Mouse (Mus musculus) left cerebral cortex, postnatal 4 days (tissue): ENCODE measurements around the gene 1110032A03Rik. TPM values are rescaled to one million over a fixed set of nuclear protein-coding genes. Genes with fewer than 3 reads are reported as not detected.

Experiments
- DNase-seq: peaks from one replicate; pipeline ENCODE4 v3.0.0-alpha.2; 2022
- intact Hi-C: fragments of 180-260 bp; cut with DNase I; formaldehyde crosslinking; loops from one replicate; pipeline ENCODE4 v1.15.1; 2025
- total RNA-seq, 2 experiments: library from RNA; stranded (reverse); gene quantifications; 2 replicates each; pipeline ENCODE4 v1.2.3; 2021

The 1110032A03Rik gene
- 10 to 100 TPM; 16.6 to 18.6 TPM for total RNA-seq

DNA sequence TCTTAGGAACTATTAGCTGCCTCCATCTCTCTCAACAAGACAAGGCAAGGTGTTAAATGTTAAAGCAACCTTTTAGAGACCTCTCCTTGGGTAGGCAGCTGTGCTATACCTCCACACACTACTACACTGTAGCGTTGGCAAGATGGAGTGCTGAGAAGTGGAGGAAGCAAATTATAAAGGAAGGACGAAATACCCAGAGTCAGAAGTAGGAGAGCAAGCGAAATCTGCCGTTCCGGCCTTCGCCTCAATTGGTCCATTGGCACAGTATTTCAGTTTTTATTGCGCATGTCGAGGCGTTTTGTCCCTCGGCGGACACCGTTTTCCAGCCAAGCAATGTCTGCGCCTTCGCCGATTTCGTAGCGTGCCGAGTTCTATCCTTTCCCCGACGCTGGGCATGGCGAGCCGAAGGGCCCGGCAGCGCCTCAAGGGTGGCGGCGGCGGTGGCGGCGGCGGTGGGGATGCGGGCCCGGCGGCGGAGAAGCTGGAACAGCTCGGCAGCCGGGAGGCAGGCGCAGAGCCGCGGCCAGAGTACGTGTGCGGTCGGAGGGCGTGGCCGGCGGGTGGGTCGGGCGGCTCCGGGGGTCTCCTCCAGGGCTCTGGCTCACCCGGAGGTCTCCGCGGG lies at the start of gene 1110032A03Rik, which contains the start of gene Alg9:
1110032A03Rik (minus strand) TSS at position 530 of the 622 bp plus-strand sequence.
Alg9 (plus strand) TSS at position 29 of the 622 bp plus-strand sequence.
- intact Hi-C loops, result no loop called here
- DNase-seq, result peak; percentile 93

DNA sequence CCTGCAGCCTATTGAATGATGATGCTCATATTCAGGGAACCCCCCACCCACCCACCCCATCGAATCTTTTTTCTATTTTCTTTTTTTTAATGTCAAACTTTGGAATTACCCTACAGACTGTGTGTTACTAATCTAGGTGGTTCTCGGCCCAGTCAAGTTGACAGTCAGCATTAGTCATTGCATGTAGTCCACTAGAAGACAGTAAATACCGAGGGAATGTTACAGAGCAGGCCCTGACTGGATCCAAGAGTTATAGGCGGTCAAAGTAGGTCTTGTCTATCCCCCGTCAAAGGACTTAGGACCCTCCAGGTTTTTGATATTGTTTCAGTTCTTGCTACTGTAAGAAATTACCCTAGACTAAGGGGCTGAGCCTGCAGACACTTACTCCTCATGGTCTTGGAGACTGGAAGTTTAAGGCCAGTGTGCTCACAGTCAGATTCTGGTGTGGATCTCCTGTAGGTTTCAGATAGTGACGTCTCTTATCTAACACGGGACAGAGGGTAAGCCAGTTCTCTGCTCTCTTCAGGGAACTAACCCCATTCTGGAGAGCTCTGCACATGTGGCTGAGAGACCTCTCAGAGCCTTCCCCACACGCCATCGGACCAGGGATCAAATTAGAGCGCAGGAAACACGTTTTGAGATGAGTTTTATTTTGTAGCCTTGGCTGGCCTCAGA lies 48.6 kb upstream of the 1110032A03Rik start:
- DNase-seq, result no peak
- intact Hi-C loops, result no loop called here

DNA sequence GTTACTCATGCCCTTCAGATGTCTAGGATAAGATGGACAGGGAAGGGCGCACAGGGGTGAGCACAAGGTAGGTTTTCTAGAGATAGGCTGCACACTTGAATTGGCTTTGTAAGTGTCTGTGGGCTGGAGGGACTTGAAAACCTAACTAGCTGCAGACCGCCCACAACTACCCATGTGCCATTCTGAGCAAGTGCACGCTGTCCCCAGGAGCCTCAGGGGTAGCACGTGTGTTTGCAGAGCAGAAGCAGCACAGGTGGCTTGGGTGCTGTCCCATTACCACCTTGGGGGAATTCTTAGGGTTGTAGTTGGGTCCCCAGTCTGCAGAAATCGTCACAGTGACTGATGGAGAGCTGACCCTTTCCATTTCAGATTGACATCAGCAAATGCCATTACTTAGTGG lies 46.9 kb upstream of the 1110032A03Rik start:
- DNase-seq, result no peak
- intact Hi-C loops, result no loop called here

DNA sequence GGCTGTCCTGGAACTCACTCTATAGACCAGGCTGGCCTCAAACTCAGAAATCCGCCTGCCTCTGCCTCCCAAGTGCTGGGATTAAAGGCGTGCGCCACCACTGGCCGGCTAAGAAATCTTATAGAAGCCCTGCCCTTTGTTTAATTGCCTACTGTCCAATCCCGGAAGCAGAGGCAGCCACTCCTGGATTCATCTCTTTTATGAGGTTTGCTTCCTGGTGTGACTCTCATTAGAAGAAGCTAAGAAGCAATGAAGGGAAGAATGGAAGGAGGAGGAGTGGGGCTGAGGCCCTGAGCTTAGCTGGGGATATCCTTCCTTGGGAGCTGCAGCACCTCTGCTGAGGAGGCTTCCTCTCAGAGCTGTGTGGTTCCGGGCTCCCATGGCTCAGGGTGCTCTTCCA lies 46.3 kb upstream of the 1110032A03Rik start:
- intact Hi-C loops, result no loop called here
- no peak for DNase-seq

DNA sequence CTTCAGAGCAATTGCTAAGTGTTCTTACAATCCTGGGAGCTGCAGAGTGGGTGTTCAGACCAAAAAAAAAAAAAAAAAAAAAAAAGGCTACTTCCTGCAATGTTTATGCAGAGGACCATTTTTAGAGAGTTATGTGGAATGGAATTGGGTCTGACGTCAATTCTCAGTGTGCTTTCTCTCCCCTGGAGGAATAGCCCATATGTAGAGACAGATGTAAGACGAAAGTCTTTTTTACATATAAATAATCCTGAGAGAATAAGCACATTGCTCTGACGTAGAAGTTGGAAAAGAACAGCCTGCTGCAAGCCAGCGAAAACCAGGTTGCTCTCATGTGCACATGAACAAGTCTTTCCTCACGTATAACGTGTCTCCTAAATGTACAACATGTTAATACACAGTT lies 44.4 kb upstream of the 1110032A03Rik start:
- intact Hi-C loops, result loop anchor here (1.0 kb wide), 1 partner anchor 26 kb away; the partner anchor contains the start of gene Ppp2r1b
- DNase-seq, result no peak

DNA sequence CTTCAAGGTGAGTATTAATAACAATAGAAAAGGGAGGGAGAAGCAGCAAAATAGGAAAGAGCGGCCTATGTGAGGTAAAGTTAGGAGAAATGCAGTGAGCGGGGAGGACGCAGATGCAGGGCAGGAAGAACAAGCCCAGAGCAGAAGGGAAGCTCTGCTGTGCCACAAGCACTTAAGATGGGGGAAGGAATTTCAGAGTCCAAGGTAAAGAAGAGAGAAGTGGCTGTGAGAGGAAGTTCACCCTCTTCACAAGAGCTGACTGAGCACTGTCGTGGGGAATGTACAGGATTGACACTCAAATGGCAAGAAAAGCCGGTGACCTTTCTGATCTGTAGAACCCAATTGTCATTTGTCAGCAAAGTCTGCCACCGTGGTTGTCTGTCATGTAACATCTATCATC lies 42.7 kb upstream of the 1110032A03Rik start:
- intact Hi-C loops, result no loop called here
- no peak for DNase-seq

DNA sequence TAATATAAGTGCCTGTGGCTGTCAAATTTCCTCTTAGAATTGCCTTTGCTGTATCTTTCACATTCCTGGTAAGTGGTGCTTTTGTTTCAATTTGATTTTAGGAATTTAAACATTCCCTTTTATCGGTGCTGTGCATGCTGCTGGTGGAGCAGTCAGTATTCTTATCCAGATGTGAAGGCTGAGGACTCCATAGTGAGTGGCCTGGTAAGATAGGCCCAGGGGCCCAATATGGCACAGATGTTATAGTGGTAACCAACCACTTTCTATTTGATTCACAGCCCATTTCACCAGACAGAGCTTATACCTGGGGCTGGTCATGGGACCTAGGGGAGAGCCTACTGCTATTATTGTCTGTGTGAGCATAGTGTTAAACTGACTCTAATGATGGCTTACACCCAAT lies 41.2 kb upstream of the 1110032A03Rik start:
- intact Hi-C loops, result no loop called here
- no peak for DNase-seq

DNA sequence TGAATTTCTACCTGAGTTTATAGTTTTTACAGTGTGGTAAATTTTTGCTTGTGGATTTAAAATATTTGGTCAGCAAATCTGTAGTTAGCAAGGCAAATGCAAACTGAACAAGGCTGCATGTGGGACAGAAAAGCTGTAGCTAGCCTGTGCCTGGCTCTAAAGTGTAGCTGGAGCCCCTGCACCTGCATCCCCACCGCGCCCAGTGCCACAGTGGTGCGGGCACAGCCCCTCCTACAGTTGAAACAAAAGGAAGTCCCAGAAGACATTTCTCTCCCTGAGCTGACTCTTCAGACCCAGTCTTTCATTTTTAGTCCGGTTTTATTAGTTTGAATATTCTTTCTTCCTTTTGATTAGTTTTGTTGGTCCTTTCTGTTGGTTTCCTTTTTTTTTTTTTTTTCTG lies 40.3 kb upstream of the 1110032A03Rik start:
- no peak for DNase-seq
- intact Hi-C loops, result no loop called here

DNA sequence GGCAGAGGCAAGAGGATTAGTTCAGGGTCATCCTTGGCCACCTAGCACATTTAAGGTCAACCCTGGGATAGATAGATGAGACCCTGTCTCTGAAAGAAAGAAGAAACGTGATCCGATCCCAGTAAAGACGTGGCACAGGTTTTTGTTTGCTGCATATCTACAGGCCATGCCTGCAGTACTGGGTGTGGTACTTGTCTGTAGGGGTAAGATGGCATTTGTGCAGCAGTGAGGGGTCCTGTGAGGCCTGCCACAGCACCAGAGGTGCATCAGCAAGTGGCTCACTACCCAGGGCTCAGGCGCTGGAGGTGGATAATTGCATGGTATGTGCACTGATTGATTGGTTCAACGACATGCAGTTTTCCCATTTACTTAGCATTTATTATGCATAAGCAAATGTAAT lies 38.5 kb upstream of the 1110032A03Rik start:
- no peak for DNase-seq
- intact Hi-C loops, result no loop called here

DNA sequence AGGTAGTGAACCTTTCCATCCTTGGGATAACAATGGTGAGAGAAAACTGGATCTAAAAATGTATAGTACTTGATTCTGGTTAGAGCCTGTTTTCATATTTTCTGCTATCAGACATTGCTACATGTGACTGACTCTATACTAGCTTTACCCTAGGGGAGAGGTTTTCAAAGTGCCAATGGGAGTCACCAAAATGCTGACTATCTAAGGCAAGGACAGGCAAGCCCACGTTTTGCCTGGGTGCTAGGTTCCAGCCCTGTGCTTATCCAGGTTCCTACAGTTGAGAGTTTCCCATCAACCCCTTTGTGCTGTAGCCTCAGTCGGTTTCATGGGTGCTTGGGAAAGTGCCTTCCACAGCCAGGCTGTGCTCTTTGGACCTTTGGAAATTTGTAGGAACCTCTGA lies 36.4 kb upstream of the 1110032A03Rik start:
- no peak for DNase-seq
- intact Hi-C loops, result no loop called here

DNA sequence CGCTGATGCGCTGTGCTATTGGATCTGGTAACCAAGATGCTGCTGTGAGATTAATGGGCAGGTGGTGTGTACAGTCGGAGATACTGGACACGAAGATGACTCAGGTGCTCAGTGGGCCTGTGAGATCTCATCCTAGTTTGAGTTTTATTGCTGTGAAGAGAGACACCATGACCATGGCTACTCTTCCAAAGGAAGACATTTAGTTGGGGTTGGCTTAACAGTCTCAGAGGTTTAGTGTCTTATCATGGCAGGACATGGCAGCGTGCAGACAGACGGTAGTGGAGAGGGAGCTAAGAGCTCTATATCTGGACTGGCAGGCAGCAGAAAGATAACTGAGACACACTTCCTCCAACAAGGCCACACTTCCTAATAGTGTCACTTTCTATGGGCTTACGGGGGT lies 35.9 kb upstream of the 1110032A03Rik start:
- DNase-seq, result no peak
- intact Hi-C loops, result no loop called here

DNA sequence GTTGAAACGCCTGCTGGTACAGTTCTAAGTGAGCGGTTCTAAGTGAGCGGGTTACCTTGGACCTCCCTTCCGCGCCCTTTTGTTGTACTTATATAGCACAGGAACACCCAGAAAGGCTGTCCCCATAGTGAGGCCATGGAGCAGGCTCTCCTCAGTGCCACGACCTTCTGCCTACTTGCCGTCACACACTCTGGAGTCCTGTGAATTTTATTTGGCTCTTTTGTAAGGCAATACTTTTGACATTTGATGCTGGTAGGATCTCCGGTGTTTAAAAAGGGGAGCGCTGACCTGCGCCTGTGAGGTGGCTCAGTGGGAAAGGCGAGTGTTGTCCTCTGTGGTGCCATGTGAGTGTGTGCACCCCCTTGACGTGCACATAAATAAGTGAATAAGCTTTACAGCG lies 33.8 kb upstream of the 1110032A03Rik start:
- intact Hi-C loops, result no loop called here
- DNase-seq, result no peak

DNA sequence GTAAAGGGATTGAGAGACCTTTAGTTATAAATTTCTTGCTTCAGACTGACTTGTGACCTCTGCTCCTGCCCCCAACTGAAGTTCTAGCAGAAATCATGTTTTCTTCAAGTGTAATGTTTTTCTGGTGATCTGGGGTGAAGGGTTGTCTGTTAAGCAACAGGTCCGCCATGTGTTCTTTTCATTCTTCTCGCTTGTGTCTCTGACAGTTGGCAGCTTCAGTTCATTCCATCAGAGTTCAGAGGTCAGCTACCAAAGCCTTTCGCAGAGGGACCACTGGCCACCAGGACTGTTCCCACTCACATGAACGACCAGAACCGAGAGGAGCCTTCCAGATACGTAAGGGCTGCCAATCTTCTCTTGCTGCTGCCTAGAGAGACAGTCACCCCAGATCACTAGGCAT lies 33.2 kb upstream of the 1110032A03Rik start:
- DNase-seq, result no peak
- intact Hi-C loops, result no loop called here

DNA sequence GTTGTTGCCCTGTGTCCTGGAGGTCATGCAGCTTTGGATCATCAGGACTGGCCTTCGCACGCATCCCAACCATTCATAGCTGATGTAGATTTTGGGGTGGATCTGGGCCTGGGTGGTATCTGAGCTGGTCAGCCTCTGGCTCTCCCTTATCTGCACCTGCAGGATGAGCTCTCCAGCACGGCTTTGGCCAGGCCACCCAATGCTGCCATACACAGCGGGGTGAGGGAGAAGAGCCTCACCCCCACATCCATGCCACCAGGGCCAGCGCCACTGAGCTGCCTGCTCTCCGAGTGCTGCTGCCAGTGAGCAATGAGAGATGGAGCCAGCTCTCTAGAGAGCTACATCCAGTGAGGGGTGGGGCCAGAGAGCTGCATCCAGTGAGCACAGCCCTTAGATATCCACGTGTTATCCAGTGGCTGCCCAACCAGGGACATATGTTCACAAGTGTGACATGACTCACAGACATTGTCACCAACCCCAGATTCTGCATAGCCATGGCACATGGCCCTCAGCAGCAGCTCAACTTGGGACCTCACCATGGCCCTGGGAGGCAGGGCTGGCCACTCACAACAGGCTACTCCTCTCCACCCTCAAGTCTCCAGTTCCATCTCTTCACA lies 27.8 kb upstream of the 1110032A03Rik start:
- intact Hi-C loops, result no loop called here
- DNase-seq, result no peak

DNA sequence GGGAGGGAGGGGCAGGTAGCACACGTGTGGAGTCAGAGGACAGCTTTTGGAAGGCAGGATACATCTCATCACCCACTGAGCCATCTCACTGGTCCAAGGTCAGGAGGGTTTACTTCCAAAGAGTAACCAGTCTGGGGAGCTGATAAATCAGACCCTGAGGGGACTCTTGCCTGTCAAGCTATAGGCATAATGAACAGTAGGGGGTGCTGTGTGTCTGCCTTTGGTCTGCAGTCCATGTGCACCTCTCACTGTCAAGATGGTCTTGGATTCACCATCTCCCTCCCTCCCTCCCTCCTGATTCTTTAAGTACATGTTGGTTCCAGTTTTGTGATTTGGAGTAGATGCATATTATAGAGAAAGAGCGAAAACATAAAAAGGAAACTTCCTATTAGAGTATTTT lies 25.7 kb upstream of the 1110032A03Rik start:
- intact Hi-C loops, result no loop called here
- peak; percentile 10 for DNase-seq

DNA sequence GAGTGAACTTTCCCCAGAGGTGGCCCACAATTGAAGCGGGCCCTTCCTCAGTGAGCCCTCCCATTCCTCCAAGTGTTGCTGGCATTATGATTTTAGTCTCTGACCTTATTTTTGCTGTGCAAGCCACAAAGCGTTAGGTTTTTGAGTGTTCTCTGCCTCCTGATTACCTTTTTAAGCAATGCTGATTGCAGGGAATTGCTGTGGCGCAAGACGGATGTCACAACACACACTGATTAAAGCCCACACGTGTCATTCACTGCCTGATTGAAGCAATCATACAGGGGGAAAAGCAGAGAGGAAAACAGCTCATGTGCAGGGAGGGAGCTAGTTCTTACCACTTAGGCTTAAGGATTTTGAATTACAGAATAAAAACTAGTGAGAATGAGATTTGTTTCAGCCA lies 23.0 kb upstream of the 1110032A03Rik start:
- DNase-seq, result no peak
- intact Hi-C loops, result no loop called here

DNA sequence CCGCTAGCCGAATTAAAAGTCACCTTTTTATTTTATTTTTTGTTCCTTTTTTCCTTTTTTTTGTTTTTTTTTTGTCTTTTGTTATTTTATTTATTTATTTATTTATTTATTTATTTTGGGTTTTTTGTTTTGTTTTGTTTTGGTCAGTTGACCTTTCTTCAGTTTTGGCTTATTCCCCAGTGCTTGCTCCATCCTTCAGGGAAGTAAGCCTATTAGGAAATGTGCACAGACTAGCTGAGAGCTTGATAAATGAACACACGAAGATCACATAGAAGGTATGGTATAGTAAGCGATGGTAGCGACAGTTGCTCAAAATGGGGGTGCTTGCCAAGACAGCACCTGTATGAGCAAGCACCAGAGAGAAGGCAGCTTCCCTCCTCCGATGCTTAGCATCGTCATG lies 22.3 kb upstream of the 1110032A03Rik start:
- intact Hi-C loops, result no loop called here
- DNase-seq, result no peak

DNA sequence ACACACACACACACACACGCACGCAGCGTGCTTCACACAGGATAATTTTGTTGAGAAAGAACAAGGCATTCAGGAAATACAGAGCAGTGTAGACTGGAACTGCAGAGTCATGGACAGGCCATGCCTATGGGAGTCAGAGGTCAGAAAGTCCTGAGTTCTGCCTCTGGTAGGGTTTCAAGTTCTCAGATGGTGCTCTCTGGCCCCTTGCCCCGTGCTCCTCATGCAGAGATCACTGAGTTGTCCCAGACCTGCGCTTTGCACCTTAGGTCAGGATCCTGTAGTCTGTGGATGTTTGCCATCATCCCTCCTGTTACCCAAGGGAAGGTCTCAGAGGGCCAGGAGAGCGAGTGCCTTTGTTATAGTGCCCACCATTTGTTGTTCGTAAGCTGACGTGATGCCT lies 21.5 kb upstream of the 1110032A03Rik start:
- DNase-seq, result no peak
- intact Hi-C loops, result no loop called here

DNA sequence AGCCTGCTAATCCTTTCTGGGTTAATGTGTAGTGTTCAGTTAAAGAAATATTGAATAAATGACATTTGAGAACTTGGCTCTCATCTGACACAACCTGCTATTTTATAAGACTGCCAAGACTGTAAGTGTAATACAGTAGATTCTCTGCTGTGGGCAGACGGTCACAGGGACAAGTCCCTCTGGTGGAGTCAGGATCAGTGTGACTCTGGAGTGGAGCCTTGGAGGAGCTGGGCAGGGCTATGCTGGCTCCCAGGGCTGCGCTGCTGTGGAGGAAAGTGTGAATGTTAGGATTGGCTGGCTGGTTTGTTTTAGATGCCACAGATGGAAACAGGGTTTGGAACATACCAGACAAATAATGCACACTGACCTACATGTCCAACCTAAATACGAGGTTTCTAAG lies 19.9 kb upstream of the 1110032A03Rik start:
- no peak for DNase-seq
- intact Hi-C loops, result no loop called here

DNA sequence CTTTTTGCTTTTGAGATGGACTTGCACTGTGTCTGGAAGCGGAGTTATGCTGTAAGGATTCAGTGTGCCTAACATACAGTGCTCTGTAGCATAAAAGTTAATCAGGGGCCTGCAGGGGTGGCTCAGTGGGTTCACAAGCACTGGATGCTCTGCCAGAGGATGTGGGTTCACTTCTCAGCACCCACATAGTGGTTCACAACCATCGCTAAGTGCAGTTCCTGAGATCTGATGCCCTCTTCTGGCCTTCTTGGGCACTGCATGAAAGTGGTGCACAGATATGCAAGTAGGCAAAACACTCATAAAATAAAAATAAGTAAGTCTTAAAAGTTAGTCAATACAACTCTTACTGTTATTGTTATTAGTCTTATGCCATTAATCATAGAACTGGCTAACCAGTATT lies 6.8 kb upstream of the 1110032A03Rik start:
- intact Hi-C loops, result no loop called here
- DNase-seq, result peak; percentile 31

DNA sequence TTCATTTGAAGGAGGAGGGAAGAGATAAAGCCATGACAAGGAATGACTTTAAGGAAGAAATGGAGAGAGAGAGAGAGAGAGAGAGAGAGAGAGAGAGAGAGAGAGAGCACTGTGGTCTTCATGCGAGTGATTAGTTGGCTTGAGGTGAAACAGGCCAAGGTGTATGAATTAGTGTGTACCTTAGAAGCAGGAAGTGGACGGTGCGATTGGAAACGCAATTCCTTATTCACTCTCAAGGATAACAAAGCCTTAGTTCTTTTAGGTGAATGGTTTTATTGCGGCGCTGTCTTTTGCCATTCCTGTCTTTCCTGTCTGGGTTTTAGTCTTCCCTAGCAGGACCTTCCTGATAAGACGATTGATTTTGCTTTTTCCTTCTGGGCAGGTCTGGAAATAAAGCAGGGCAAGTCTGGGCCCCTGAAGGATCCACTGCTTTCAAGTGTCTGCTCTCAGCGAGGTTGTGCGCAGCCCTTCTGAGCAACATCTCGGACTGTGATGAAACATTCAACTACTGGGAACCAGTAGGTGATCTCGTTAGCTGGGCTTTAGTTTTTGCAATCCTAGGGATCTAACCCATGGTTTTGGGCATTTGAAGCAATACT lies 941 bp upstream of the 1110032A03Rik start:
- DNase-seq, result no peak
- intact Hi-C loops, result no loop called here

DNA sequence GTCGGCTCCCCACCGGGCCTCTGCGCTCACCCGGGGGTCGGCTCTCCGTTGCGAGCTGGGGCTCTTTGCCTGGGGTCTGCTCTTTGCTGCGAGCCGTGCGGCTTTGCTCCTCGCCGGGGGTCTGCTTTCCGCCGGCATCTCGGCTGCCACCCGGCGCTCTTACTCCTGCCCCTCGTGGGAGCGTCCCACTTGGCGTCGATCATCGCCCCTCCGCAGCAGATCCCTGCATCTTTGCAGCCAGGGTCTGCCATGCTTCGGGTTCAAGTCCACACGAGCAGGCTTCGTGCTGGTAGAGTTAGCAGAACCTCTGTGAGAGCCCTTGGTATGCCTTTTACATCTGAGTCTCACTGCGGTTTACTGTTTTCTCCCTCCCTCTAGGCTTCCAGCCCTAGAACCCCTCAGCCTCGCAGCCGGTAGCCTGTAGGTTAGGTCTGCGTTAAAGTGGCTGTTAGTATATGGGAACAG lies 374 bp upstream of the 1110032A03Rik start:
- DNase-seq, result peak; percentile 21
- intact Hi-C loops, result no loop called here
